Mouse (Mus musculus): ENCODE measurements around the gene Zfand3. TPM values are rescaled to one million over a fixed set of nuclear protein-coding genes. Genes with fewer than 3 reads are reported as not detected.
A peak's percentile ranks its signal among the peaks of the same experiment; 100 is the strongest.

Zfand3 gene
- 43.0 and 47.5 TPM in 2 replicates for polyA plus RNA-seq (2015; fragmentation: Nextera tagmentation; extraction: Ambion mirVana)

- under 1% methylated on average over 76 of the region's 93 CpGs for WGBS
- peak within 1 kb of the TSS; percentile 99 for H3K27ac ChIP-seq
- H3K36me3 ChIP-seq, result no peaks in the 10 kb centered on the region
- ATAC-seq, result peak; percentile 96
- H3K9me3 ChIP-seq, result no peaks in the 10 kb centered on the region
- H3K27me3 ChIP-seq (replicated peaks), result no peaks in the 10 kb centered on the region
- peak within 1 kb of the TSS; percentile 98 for H3K4me3 ChIP-seq (replicated peaks)
- H3K4me1 ChIP-seq (replicated peaks), result peaks cover 22% of the 10 kb centered on the region
- peak within 1 kb of the TSS; percentile 99 for H3K9ac ChIP-seq
- peak within 1 kb of the TSS; percentile 80 for H3K4me2 ChIP-seq (replicated peaks)
Measured at GRCm38 (mm10) chr17:30004203-30005102, at the start of gene Zfand3. Gene Zfand3, plus strand, starts transcription at chr17:30004733.

GRCm38 (mm10) chr17:29955880-29956279, 48.7 kb upstream of the Zfand3 start:
- H3K36me3 ChIP-seq, result no peaks in the 10 kb centered on the region
- no peak overlapping the region for H3K27ac ChIP-seq
- H3K27me3 ChIP-seq (replicated peaks), result no peaks in the 10 kb centered on the region
- no peak for ATAC-seq
- peaks cover 2% of the 10 kb centered on the region; the same call in 1 of the 2 replicates for H3K4me1 ChIP-seq (replicated peaks)
- no peak overlapping the region for H3K4me2 ChIP-seq (replicated peaks)
- no peak overlapping the region for H3K4me3 ChIP-seq (replicated peaks)
- WGBS, result 72% methylated on average over 8 of the region's 8 CpGs
- no peaks in the 10 kb centered on the region for H3K9me3 ChIP-seq
- H3K9ac ChIP-seq, result no peak overlapping the region

- H3K36me3 ChIP-seq, result no peaks in the 10 kb centered on the region
- no peak overlapping the region; the same call in 1 of the 2 replicates for H3K9ac ChIP-seq
- peaks cover 17% of the 10 kb centered on the region for H3K4me1 ChIP-seq (replicated peaks)
- ATAC-seq, result peak; percentile 81
- no peak overlapping the region for H3K27ac ChIP-seq
- peak overlapping the region; percentile 18 for H3K4me3 ChIP-seq (replicated peaks)
- WGBS, result 5% methylated on average over 11 of the region's 11 CpGs
- no peaks in the 10 kb centered on the region; the same call in 1 of the 2 replicates for H3K27me3 ChIP-seq (replicated peaks)
- H3K4me2 ChIP-seq (replicated peaks), result peak overlapping the region; percentile 55
- H3K9me3 ChIP-seq, result no peaks in the 10 kb centered on the region
Measured at GRCm38 (mm10) chr17:29963730-29964259, 40.7 kb upstream of the Zfand3 start.

DNA sequence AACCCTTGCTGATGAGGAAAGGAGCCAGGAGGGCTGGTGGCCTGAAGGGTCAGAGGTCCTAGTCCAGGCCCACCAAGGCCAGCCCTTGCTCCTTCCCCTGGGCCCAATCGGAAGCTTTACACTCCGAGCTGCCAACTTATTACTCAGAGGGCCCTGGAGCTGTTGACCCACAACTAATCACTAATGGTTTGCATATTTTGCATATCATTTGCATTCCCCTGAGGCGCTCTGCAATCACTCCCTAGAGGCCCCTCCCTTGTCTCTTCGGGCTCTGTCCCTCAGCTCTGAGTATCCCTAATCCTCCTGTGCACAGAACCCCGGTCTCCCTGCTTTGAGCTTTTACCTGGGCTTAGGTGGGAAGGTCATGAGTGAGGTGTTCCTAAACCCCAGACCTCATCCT, 39.0 kb upstream of the Zfand3 start:
- Histone ChIP-seq H3K27me3 (replicated peaks) (no peaks in the 10 kb centered on the region; the same call in 1 of the 2 replicates), H3K9me3 (no peaks in the 10 kb centered on the region), H3K4me1 (replicated peaks) (peaks cover 17% of the 10 kb centered on the region), H3K9ac (no peak overlapping the region), H3K27ac (no peak overlapping the region), H3K36me3 (no peaks in the 10 kb centered on the region), H3K4me3 (replicated peaks) (no peak overlapping the region), H3K4me2 (replicated peaks) (no peak overlapping the region)
- 40% methylated on average over 5 of the region's 5 CpGs for WGBS
- no peak for ATAC-seq

DNA sequence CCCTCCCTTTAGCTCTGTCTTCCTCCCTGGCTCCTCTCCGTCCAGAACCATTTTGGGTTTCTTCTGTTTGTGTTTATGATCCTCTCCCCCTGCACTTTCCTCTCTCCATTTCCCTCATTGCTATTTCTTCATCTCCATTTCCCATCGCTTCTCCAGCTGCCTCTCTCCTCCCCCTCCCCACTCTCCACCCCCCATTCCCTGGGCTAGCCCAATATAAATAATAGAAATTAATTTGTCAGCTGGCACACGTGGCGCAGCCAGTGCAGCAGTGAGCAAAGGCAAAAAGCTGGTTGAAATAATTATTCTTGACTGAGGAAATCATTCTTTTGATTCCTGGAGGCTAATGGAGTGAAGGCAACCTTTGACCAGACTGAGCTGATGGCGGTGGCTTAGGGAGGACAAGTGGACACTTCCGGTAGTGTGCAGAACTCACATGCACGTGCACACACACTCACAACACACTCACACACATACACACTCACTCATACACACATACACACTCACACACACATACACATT, 34.4 kb upstream of the Zfand3 start, which contains the start of gene Mdga1:
Mdga1 (minus strand) TSS at position 51 of the 519 bp plus-strand sequence.
- H3K36me3 ChIP-seq, result no peaks in the 10 kb centered on the region
- H3K4me1 ChIP-seq (replicated peaks), result no peaks in the 10 kb centered on the region; the same call in 1 of the 2 replicates
- ATAC-seq, result no peak
- H3K4me3 ChIP-seq (replicated peaks), result no peak within 1 kb of the TSS
- WGBS, result 65% methylated on average over 7 of the region's 7 CpGs
- H3K4me2 ChIP-seq (replicated peaks), result no peak within 1 kb of the TSS
- H3K27ac ChIP-seq, result no peak within 1 kb of the TSS
- H3K27me3 ChIP-seq (replicated peaks), result no peaks in the 10 kb centered on the region; the same call in 1 of the 2 replicates
- no peaks in the 10 kb centered on the region for H3K9me3 ChIP-seq
- no peak within 1 kb of the TSS for H3K9ac ChIP-seq

GRCm38 (mm10) chr17:29971761-29972432, 32.6 kb upstream of the Zfand3 start:
- Histone ChIP-seq H3K4me1 (replicated peaks) (peaks cover 3% of the 10 kb centered on the region; the same call in 1 of the 2 replicates), H3K4me2 (replicated peaks) (no peak overlapping the region), H3K36me3 (no peaks in the 10 kb centered on the region), H3K4me3 (replicated peaks) (no peak overlapping the region), H3K9me3 (no peaks in the 10 kb centered on the region), H3K27me3 (replicated peaks) (no peaks in the 10 kb centered on the region), H3K9ac (no peak overlapping the region), H3K27ac (no peak overlapping the region)
- 66% methylated on average over 15 of the region's 15 CpGs for WGBS
- no peak for ATAC-seq

DNA sequence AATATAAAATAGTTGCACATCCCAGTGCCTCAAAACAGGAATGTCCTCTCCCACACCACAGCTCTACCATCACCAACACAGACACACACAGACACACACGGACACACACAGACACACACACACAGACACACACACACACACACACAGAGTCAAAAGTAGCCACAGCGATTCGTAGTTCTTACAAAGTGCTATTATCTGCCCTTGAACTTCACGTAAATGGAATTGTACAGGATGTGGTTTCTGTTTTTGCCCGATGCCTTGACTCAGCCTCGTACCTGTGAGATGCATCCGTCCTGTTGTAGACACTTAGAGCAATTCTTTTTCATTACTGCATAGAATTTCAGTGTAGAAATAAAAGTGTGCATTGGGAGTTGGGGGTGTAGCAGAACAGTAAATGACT, 31.3 kb upstream of the Zfand3 start:
- no peak for ATAC-seq
- Histone ChIP-seq H3K9ac (no peak overlapping the region), H3K4me2 (replicated peaks) (no peak overlapping the region), H3K4me1 (replicated peaks) (peaks cover 3% of the 10 kb centered on the region; the same call in 1 of the 2 replicates), H3K27ac (no peak overlapping the region), H3K9me3 (no peaks in the 10 kb centered on the region), H3K4me3 (replicated peaks) (no peak overlapping the region), H3K36me3 (no peaks in the 10 kb centered on the region), H3K27me3 (replicated peaks) (no peaks in the 10 kb centered on the region)
- 90% methylated on average over 7 of the region's 7 CpGs for WGBS

DNA sequence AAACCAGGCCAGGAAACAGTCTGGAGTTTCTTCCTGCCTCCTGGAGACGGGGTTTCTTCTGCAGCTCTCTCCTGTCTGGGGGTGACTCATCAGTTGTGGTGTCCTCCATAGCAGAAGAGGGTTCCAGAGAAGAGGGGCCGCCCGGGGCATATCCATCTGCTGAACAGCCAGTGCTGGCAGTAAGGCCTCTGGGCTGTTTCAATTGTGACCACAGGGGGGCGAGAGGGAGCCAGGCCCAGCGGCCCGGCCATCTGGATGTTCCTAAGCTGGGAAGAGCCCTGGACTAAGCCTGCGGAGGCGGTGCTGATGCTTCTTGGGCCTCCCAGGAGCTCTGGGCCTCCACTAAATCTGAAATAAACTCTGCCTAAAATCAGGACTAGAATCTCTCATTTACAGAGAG, 28.8 kb upstream of the Zfand3 start:
- H3K27me3 ChIP-seq (replicated peaks), result no peaks in the 10 kb centered on the region
- ATAC-seq, result peak; percentile 79
- H3K27ac ChIP-seq, result no peak overlapping the region
- WGBS, result 5% methylated on average over 8 of the region's 8 CpGs
- no peak overlapping the region for H3K4me2 ChIP-seq (replicated peaks)
- H3K9me3 ChIP-seq, result no peaks in the 10 kb centered on the region
- no peak overlapping the region for H3K4me3 ChIP-seq (replicated peaks)
- H3K36me3 ChIP-seq, result no peaks in the 10 kb centered on the region
- H3K9ac ChIP-seq, result no peak overlapping the region
- peaks cover 10% of the 10 kb centered on the region for H3K4me1 ChIP-seq (replicated peaks)

DNA sequence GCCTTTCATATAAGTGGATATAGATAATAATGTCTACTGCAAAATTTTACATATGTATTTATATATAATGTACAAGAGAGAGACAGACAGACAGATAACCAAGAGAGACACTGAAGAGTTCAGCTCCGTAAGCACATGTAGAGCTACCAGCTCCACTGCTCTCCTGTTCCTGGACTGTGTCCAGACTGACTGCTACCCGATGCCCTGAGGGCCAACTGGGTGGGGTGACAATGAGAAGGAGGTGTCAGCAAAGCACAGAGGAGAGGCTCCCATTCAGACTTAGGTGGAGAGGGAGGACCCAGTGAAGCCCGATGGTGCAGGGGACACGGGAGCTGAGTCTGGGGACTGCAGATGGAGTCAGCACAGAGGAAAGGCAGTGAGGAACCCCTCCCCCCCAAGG, 25.5 kb upstream of the Zfand3 start:
- no peak for ATAC-seq
- no peak overlapping the region for H3K4me2 ChIP-seq (replicated peaks)
- H3K9me3 ChIP-seq, result no peaks in the 10 kb centered on the region
- peaks cover 10% of the 10 kb centered on the region for H3K4me1 ChIP-seq (replicated peaks)
- H3K9ac ChIP-seq, result no peak overlapping the region
- no peaks in the 10 kb centered on the region for H3K36me3 ChIP-seq
- WGBS, result 60% methylated on average over 4 of the region's 4 CpGs
- no peaks in the 10 kb centered on the region for H3K27me3 ChIP-seq (replicated peaks)
- no peak overlapping the region for H3K4me3 ChIP-seq (replicated peaks)
- no peak overlapping the region for H3K27ac ChIP-seq

- Histone ChIP-seq H3K4me1 (replicated peaks) (peaks cover 10% of the 10 kb centered on the region), H3K27me3 (replicated peaks) (no peaks in the 10 kb centered on the region), H3K4me2 (replicated peaks) (no peak overlapping the region), H3K9me3 (no peaks in the 10 kb centered on the region), H3K27ac (no peak overlapping the region), H3K36me3 (no peaks in the 10 kb centered on the region), H3K4me3 (replicated peaks) (no peak overlapping the region), H3K9ac (no peak overlapping the region)
- ATAC-seq, result peak; percentile 66
- WGBS, result 47% methylated on average over 7 of the region's 7 CpGs
Measured at GRCm38 (mm10) chr17:29979841-29980240, 24.7 kb upstream of the Zfand3 start.

DNA sequence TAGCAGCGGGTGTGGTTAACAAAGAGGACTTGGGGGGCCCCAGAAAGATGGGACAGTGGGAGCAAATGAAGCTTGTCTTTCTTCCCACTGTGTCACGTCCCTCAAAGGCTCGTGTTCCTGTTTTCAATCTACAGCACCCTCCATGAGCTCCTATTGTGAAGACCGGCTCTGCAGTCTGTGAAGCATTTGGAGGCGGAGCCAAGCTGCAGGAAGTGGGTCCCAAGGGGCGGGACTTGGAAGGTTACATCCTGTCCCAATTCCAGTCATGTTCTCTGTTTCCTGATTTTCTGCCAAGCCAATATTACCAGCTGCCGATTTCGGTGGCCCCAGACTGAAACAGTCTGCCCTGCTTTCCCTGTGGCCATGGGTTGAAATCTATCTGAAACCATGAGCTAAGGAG, 23.0 kb upstream of the Zfand3 start:
- 64% methylated on average over 8 of the region's 8 CpGs for WGBS
- no peaks in the 10 kb centered on the region for H3K36me3 ChIP-seq
- no peaks in the 10 kb centered on the region for H3K27me3 ChIP-seq (replicated peaks)
- H3K27ac ChIP-seq, result no peak overlapping the region
- H3K4me3 ChIP-seq (replicated peaks), result no peak overlapping the region
- no peak overlapping the region for H3K9ac ChIP-seq
- no peaks in the 10 kb centered on the region for H3K9me3 ChIP-seq
- H3K4me2 ChIP-seq (replicated peaks), result no peak overlapping the region
- H3K4me1 ChIP-seq (replicated peaks), result peaks cover 7% of the 10 kb centered on the region
- ATAC-seq, result no peak

DNA sequence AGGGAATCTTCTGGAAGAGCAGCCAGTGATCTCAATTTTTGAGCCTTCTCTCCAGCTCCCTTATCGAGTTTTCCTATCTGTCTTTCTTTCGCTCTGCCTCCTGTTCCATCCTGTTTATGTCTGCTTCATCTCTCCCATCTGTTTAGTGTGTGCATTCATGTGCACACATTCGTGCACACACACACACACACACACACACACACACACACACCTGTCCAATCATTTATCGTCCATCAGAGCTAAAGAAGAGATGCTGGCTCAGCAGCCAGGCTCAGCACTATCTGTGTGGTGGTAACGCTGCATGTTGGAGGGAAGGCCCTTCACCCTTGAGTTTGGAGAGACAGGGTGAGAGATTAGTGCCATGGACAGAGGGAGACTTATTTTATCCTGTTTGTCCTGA, 21.3 kb upstream of the Zfand3 start:
- Histone ChIP-seq H3K27ac (no peak overlapping the region), H3K4me2 (replicated peaks) (no peak overlapping the region), H3K9me3 (no peaks in the 10 kb centered on the region), H3K36me3 (no peaks in the 10 kb centered on the region), H3K27me3 (replicated peaks) (no peaks in the 10 kb centered on the region), H3K4me3 (replicated peaks) (no peak overlapping the region), H3K9ac (no peak overlapping the region), H3K4me1 (replicated peaks) (peaks cover 7% of the 10 kb centered on the region)
- 74% methylated on average over 5 of the region's 5 CpGs for WGBS
- ATAC-seq, result no peak

Data from intestine, embryonic 15.5 days (tissue).